Mouse (Mus musculus) neutrophil, adult 5-6 weeks (primary cell): Measurements from ENCODE around the gene Aknad1. TPM values are rescaled to one million over a fixed set of nuclear protein-coding genes. Genes with fewer than 3 reads are reported as not detected.

Source experiments
- ATAC-seq: fragments of 151-379, 151-347 bp; 2 replicates; pipeline ENCODE4 v1.8.0; 2017; ENCODE audit warnings: mild to moderate bottlenecking, moderate TSS enrichment; ENCODE audit not compliant: insufficient number of reproducible peaks, poor library complexity, low FRiP score, severe bottlenecking; ENCODE audit errors: extremely low read depth
- total RNA-seq: library from RNA; stranded (forward); fragments of 200-1000 nt; gene quantifications from 2 replicates; pipeline ENCODE4 v1.2.3, GENCODE M21; 2017

The Aknad1 gene
- not detected in 2 replicates for total RNA-seq

GRCm38 (mm10) chr3:108739045-108739708 is at the start of gene Aknad1:
Gene Aknad1, plus strand, starts transcription at chr3:108739658.
- no peak for ATAC-seq

- ATAC-seq, result no peak
Measured at GRCm38 (mm10) chr3:108689979-108690378, 49.5 kb upstream of the Aknad1 start.

GRCm38 (mm10) chr3:108694321-108694720 is 45.1 kb upstream of the Aknad1 start:
- no peak for ATAC-seq

DNA sequence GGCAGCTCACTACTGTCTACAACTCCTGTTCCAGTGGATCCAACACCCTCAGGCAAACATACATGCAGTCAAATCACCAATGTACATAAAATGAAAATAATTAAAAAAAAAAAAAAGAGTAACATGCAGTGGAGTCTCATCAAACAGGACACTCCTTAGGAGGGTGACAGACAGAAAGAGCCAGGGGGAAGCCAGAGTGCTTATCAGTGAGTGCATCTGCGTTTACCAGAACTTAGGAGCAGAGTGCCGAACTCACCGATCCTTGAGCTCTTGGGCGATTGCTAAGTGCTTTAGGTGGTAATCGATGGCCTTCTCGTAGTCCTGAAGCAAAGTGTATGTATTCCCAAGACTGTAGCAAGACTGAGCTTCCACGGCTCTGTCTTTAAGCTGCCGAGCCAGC is 40.8 kb upstream of the Aknad1 start:
- ATAC-seq, result no peak

GRCm38 (mm10) chr3:108699786-108700185 is 39.7 kb upstream of the Aknad1 start:
- no peak for ATAC-seq

- ATAC-seq, result no peak
Measured at GRCm38 (mm10) chr3:108701256-108701655, 38.2 kb upstream of the Aknad1 start.

GRCm38 (mm10) chr3:108702789-108703188 is 36.7 kb upstream of the Aknad1 start:
- no peak for ATAC-seq

GRCm38 (mm10) chr3:108711296-108711695 is 28.2 kb upstream of the Aknad1 start:
- no peak for ATAC-seq

DNA sequence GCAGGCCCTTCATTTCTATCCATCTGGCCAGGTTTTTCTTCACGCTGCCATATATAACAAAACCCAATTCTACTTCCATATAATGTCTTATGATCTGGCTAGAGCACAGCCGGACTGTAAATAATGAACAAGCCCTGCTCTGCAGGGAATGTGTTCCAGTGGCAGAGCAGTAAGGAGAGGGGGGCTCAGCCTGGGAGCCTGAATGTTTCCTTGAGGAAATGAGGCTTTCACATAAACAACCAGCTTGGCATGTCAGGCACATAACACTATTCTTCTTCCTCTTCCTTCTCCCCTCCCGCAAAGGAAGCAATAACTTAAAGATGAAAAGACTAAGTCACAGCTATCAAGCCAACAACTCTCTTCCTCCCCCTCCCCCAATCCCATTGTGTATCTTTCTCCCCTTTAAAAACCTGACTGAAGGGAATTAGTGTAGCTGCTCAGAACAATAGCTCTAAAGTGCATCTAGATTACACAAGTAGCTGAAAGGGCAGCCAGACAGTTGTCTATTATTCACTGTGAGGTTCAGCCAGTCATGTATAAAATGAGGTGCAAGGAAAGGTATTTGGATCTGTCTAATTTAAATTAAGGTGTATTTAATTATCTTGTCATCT is 26.3 kb upstream of the Aknad1 start:
- no peak for ATAC-seq

DNA sequence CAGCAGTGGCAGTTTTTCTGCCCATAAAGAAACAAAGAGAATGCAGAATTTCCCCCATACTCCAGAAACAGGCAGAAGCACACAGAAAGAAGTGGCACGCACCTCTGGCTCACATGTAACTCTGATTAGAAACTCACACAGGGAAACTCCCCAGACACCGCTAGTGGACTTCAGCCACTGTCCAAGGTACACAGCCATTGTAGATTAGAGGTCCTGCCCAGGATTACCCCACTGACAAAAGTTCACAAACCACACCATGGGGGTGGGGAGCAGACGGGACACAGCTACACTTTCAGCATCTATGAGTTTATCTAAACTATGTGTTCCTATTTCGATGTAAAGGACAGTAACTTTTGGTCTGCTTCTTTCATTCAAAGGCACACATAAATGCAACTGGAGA is 24.6 kb upstream of the Aknad1 start:
- ATAC-seq, result no peak

DNA sequence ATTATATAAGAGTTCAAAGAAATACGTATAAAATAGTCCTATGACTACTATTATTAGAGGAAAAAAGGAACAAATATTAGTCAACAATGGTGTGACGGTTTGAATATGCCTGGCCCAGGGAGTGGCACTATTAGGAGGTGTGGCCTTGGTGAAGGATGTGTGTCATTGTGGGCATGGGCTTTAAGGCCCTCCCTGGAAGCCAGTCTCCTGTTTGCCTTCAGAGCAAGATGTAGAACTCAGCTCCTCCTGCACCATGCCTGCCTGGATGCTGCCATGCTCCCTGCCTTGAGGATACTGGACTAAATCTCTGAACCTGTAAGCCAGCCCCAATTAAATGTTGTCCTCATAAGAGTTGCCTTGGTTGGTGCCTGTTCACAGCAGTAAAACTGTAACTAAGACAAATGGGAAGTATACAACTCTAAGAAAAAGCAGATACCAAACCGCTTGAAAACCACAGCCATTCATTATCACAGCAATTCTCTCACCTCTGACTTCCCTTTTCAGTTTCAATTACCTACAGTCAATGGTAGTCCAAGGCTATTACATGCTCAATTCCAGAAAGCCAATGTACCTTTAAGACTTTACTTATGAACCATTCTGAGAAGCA is 21.5 kb upstream of the Aknad1 start:
- ATAC-seq, result peak; percentile 50; the same call in 1 of the 2 replicates

- ATAC-seq, result no peak
Measured at GRCm38 (mm10) chr3:108719357-108719756, 20.1 kb upstream of the Aknad1 start.

- no peak for ATAC-seq
Measured at GRCm38 (mm10) chr3:108719761-108720160, 19.7 kb upstream of the Aknad1 start.

DNA sequence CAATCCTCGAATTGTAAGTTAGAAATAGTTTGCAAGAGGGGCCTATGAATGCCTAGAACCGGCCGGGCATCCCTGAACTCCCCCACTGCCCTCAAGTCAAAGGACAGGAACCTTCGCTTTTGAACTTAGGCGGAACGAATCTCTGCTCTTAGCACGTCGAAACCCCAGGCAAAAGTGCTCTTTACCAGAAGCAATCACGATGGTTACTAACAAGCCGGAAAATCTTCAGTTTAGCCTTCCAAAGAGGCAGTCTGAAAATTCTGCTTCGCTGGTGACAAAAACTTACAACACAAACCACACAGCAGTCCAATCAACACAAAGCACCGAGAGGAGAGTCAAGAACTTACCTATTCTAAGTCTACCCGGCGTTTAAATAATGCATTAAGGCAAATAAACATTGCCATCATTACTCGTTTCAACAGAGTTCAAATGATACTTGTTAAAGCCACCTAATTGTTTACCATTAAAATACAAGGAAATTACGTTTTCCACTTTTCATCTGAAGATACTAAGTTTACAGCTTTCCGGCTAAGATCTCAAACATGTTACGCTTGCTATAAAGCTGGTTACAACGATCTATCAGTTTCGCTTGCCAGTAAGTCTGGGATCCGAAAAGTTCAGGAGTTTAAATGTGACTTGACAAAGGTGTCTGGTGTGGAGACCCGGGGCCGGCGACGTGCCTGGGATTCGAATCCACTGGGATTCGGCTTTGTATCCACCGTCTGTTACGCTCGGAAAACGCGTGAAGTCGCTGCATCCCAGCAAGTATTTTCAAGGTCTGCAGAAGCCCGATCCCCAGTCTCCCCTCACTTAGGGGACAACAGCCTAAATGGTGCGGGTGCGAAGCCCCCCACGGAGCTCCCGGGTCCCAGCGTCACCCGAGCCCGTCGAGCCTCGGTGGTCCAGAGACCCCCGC is 18.1 kb upstream of the Aknad1 start:
- no peak for ATAC-seq

DNA sequence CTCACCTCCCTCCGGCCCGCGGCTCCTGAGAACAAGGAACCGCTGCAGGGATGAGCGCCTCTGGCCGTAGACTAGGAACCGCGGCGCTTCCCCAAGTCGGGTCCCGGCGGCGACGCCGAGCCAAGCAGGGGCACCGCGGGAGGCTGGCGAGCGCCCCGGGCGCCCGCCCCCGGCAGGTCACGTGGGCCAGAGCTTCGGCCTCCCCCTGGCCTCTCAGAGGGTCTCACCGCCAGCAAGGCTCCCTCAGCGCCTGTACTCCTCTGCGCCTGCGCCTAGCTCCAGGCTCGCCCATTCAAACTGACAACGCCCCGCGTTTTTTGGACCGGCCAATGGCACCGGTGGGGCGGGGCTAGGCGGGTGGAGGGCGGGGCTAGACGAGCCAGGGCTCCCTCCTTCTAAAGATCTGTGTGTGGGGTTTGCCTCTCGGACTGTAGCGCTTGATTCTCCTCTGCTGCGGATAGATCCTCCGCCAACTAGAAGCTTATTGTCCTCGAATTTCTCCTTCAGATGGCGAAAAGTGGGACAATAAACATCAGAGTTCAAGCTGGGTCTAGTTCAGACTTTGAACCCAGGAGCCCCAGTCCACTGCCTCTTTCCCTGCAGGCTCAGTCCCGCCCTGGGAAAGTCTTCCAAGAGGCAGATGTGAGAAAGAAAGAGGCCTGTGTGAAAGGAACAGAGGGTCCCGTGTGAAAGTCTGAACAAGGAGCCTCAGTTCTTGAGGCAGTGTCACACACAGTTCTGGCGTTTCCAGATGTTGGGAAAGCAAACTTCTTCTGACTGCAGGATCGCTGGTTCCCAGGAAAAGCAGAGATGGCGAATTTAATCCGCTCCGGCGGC is 17.2 kb upstream of the Aknad1 start, which contains the start of gene Gpsm2:
Gene Gpsm2, minus strand, starts transcription at position 274 of the 837 bp plus-strand sequence.
- peak; percentile 71 for ATAC-seq

GRCm38 (mm10) chr3:108726413-108726812 is 13.0 kb upstream of the Aknad1 start:
- no peak for ATAC-seq

GRCm38 (mm10) chr3:108727344-108727743 is 12.1 kb upstream of the Aknad1 start:
- no peak for ATAC-seq

DNA sequence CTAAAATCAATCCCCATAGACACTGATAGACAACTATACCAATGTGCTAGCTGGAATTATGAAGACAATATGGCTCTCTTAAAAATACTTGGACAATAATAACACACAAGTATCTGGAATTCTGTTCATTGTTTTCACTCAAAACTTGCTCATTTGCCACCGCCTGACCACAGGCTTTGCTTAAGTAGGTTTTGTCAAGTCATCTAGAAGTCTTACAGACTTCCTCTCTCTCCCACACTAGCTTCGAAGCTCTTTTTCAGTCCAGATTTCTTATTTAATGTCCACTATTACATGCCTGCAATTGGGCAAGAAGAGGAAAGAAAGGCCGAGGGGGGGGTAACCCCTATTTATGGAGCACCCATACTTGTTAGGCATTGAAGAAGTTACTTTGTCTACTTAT is 11.7 kb upstream of the Aknad1 start:
- no peak for ATAC-seq
